Comparison of ENCODE assay signal across 25 mouse cellular contexts in the genomic region with DNA sequence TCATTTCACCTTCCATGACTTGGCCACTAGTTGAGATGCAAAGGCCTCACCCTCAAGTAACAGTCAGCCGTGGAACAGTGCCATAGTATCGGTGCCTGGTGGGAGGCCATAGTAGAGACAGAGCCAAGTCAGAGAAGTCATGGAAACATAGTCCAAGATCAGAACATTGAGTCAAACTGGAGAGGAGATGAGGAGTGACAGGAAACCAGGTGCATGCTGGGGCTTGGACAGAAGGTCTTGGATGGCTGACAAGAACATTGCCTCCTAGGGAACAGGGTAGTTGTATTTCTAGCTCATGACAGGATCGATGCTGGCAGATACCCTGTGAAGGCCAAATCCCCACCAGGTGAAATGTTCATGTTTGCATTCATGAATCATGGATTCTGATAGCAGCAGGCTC.
"Had no signal": no experiment of that assay in that cellular context is flagged by ENCODE, and none has a peak within 500 bp of the region (broad histone marks: within the 10 kb centered on the region; RNA-seq: fewer than 3 reads in every experiment).

No protein-coding gene starts in this region.

- H3K4me2 ChIP-seq: heart, embryonic 11.5 days; heart, embryonic 13.5 days; heart, embryonic 15.5 days; hindbrain, embryonic 14.5 days; kidney, embryonic 15.5 days; limb, embryonic 13.5 days; limb, embryonic 15.5 days; liver, embryonic 12.5 days had no signal

- H3K4me3 ChIP-seq: heart, adult 2 months; heart, embryonic 13.5 days; heart, embryonic 15.5 days; kidney, embryonic 15.5 days; limb, embryonic 13.5 days; limb, embryonic 15.5 days; liver, embryonic 12.5 days had no signal

- H3K36me3 ChIP-seq: heart, embryonic 13.5 days; heart, embryonic 15.5 days; kidney, embryonic 15.5 days; limb, embryonic 13.5 days; limb, embryonic 15.5 days; liver, embryonic 12.5 days had no signal

- H3K4me1 ChIP-seq: heart, embryonic 13.5 days; heart, embryonic 15.5 days; kidney, embryonic 15.5 days; limb, embryonic 13.5 days; limb, embryonic 15.5 days; liver, embryonic 12.5 days had no signal

- H3K27me3 ChIP-seq: heart, embryonic 13.5 days; heart, embryonic 15.5 days; kidney, embryonic 15.5 days; limb, embryonic 13.5 days; limb, embryonic 15.5 days; liver, embryonic 12.5 days had no signal

- ATAC-seq: hindbrain, embryonic 16.5 days; intestine, embryonic 16.5 days; liver, embryonic 12.5 days had no signal

- DNase-seq: gastrocnemius, postnatal 14 days; gastrocnemius, postnatal 36 days; heart, adult 11 months; heart, adult 2 months; heart, postnatal 14 days; heart, postnatal 36 days; kidney, adult 11 months; kidney, adult 2 months; kidney, adult 9 months; kidney, postnatal 14 days; kidney, postnatal 36 days; layer of hippocampus, adult 9-11 months; layer of hippocampus, postnatal 36 days had no signal

- H3K9ac ChIP-seq: heart, embryonic 13.5 days; heart, embryonic 15.5 days; hindbrain, embryonic 14.5 days; kidney, embryonic 15.5 days; limb, embryonic 13.5 days; limb, embryonic 15.5 days; liver, embryonic 12.5 days; liver, embryonic 14.5 days had no signal

- H3K27ac ChIP-seq: heart, adult 2 months; heart, embryonic 13.5 days; heart, embryonic 15.5 days; hindbrain, embryonic 14.5 days; kidney, embryonic 15.5 days; kidney, postnatal 0 days; limb, embryonic 13.5 days; limb, embryonic 15.5 days; liver, embryonic 12.5 days; liver, embryonic 14.5 days had no signal

- H3K9me3 ChIP-seq: heart, embryonic 13.5 days; heart, embryonic 15.5 days; kidney, embryonic 15.5 days; limb, embryonic 13.5 days; limb, embryonic 15.5 days; liver, embryonic 12.5 days had no signal
